Mouse (Mus musculus) cerebellum, adult 2 months (tissue): ENCODE results near the gene Fbxl17.

ENCODE experiments used
- CTCF ChIP-seq: fragments of 200-500 bp; IDR thresholded peaks from 2 replicates; pipeline ENCODE4 v1.5.1; 2011; ENCODE audit warnings: low read depth, mild to moderate bottlenecking, control low read depth, low read length, moderate library complexity, borderline replicate concordance; ENCODE audit not compliant: insufficient read depth
- POLR2A ChIP-seq: fragments of 200-500 bp; IDR thresholded peaks from 2 replicates; pipeline ENCODE4 v1.6.1; 2011; ENCODE audit warnings: low read length, control low read depth, borderline replicate concordance; ENCODE audit not compliant: insufficient read depth

DNA sequence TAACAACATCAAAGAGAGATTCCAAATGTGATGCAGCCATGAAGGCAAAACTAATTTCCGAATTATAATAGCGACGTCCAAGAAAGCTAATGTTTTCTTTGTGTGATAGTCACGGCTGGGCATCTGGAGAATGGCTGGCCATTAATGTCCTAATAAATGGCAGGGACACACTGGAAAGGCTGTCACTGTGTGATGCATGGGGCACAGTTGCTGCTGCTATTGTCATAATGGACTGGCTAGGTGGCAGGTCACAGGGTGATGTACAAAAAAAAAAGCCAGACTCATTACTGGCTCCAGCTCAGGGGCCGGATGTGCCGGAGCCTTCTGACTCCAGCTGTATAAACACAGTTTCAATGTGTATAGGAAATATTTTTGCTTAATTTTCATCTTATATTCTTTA is 341.9 kb downstream of the Fbxl17 start:
- TF ChIP-seq CTCF (no peak), POLR2A (no peak)
